Mouse (Mus musculus) liver, embryonic 14.5 days (tissue): Measurements from ENCODE around the gene Spa17.

ENCODE experiments used
- CTCF ChIP-seq: IDR thresholded peaks from 2 replicates; pipeline ENCODE4 v1.5.1; 2016; ENCODE audit warnings: antibody characterized with exemption, low read depth, control low read depth
- EP300 ChIP-seq: IDR thresholded peaks from 2 replicates; pipeline ENCODE4 v1.6.1; 2016; ENCODE audit warnings: antibody characterized with exemption, low read depth

DNA sequence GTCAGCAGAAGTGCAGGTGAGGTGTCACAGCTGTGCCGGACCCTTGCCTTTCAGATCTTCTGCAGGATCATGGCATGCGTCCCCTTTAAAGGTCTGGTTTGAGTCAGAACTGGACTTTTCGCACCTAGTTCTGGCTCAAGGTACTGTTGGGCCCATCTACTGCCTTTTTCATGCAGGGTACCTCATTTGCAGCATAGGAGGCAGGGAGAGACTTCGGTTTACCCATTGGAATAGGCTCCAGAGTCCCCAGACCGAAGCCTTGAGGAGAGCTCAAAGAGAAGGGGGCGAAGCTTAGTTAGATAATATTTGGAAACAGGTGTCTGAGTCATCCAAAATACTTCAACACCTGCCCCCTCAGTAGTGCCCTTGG is 374 bp upstream of the Spa17 start:
- no peak for TF ChIP-seq CTCF
- no peak for TF ChIP-seq EP300
